Mouse (Mus musculus): ENCODE measurements around the gene Krtap1-4. TPM values are rescaled to one million over a fixed set of nuclear protein-coding genes. Genes with fewer than 3 reads are reported as not detected.
"Not testable (repeated sequence)": the region's sequence is repeated elsewhere in the genome, so short reads cannot be mapped to it uniquely, and the experiment has no call there.

Krtap1-4 gene
- polyA plus RNA-seq (2015; fragmentation: Nextera tagmentation; extraction: Ambion mirVana): not detected in 2 replicates

GRCm38 (mm10) chr11:99583245-99583704 lies at the start of gene Krtap1-4:
Gene Krtap1-4 (minus strand): TSS chr11:99583654.
- Histone ChIP-seq H3K27ac (replicated peaks) (no peak within 1 kb of the TSS), H3K9ac (no peak within 1 kb of the TSS), H3K4me3 (no peak within 1 kb of the TSS), H3K9me3 (no peaks in the 10 kb centered on the region), H3K27me3 (no peaks in the 10 kb centered on the region), H3K4me1 (replicated peaks) (no peaks in the 10 kb centered on the region), H3K36me3 (no peaks in the 10 kb centered on the region), H3K4me2 (no peak within 1 kb of the TSS)
- no peak for ATAC-seq (ENCODE audit: low FRiP score, low read depth)
- 84% methylated on average over 5 of the region's 5 CpGs for WGBS

DNA sequence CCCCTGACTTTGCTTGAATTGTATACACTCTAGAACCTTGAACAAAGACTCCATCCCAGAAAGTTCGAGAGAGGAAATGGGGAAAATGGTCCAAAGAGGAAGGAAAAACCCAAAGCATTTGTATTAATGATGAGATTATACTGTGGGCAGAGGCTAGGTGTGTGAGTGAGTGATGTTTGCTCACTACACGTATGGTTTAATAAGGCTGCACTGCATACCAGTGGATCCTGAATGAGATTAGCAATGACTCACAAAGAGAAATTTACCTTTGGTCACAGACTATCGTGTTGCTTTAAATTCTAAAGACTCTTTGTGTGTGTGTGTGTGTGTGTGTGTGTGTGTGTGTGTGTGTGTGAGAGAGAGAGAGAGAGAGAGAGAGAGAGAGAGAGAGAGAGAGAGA lies 47.4 kb upstream of the Krtap1-4 start:
- no peaks in the 10 kb centered on the region for H3K27me3 ChIP-seq
- H3K4me1 ChIP-seq (replicated peaks): no peaks in the 10 kb centered on the region
- 81% methylated on average over 3 of the region's 3 CpGs for WGBS
- no peak overlapping the region for H3K9ac ChIP-seq
- H3K4me2 ChIP-seq: no peak overlapping the region
- no peaks in the 10 kb centered on the region for H3K36me3 ChIP-seq
- no peak overlapping the region for H3K27ac ChIP-seq (replicated peaks)
- H3K9me3 ChIP-seq: no peaks in the 10 kb centered on the region
- H3K4me3 ChIP-seq: no peak overlapping the region
- ATAC-seq (ENCODE audit: low FRiP score, low read depth): no peak

GRCm38 (mm10) chr11:99628138-99628537 lies 44.7 kb upstream of the Krtap1-4 start, which contains the start of gene Krtap4-1:
Gene Krtap4-1 (minus strand): TSS chr11:99628238.
- Histone ChIP-seq H3K4me2 (no peak within 1 kb of the TSS), H3K4me3 (no peak within 1 kb of the TSS), H3K27me3 (no peaks in the 10 kb centered on the region), H3K27ac (replicated peaks) (no peak within 1 kb of the TSS), H3K9ac (no peak within 1 kb of the TSS), H3K9me3 (no peaks in the 10 kb centered on the region), H3K4me1 (replicated peaks) (no peaks in the 10 kb centered on the region), H3K36me3 (no peaks in the 10 kb centered on the region)
- ATAC-seq (ENCODE audit: low FRiP score, low read depth): no peak
- 86% methylated on average over 4 of the region's 4 CpGs for WGBS

- Histone ChIP-seq H3K9ac (no peak within 1 kb of the TSS), H3K27me3 (no peaks in the 10 kb centered on the region), H3K4me3 (no peak within 1 kb of the TSS), H3K27ac (replicated peaks) (no peak within 1 kb of the TSS), H3K4me2 (no peak within 1 kb of the TSS), H3K36me3 (no peaks in the 10 kb centered on the region), H3K4me1 (replicated peaks) (no peaks in the 10 kb centered on the region), H3K9me3 (no peaks in the 10 kb centered on the region)
- ATAC-seq (ENCODE audit: low FRiP score, low read depth): no peak
- 94% methylated on average over 2 of the region's 2 CpGs for WGBS
Observed at GRCm38 (mm10) chr11:99620335-99620734, 36.9 kb upstream of the Krtap1-4 start, which contains the start of gene Gm11562. Gene Gm11562 (minus strand): TSS chr11:99620435.

DNA sequence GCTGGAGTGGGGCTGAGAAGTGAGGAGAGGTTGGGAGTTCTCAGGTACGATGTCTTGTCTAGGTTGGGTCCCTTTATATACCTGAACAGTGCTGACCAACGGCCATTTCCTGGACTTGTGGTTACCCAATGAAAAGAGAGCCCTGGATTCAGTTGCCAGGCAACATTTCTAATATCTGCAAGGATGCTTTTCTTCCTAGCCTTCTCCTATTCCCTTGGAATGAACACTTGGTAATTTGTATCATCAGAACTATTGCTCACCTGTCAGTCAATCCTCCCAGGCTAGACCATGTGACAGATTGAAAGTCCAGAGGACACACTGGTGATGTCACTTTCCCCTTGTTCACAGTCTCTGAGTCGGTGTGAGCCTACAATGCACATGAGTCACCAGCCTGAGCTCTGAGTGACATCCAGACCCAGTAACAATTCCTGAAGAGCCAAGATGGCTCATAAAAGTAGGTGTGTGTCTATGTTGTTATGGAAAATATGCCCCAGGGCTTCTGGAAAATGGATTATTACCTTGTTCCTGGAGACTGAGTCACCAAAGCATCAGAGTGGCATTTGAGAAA lies 31.4 kb upstream of the Krtap1-4 start, which contains the start of gene Krtap2-4:
TSS of gene Krtap2-4 (minus strand) at position 51 of the 568 bp plus-strand sequence.
- H3K27ac ChIP-seq (replicated peaks): no peak within 1 kb of the TSS
- no peaks in the 10 kb centered on the region for H3K36me3 ChIP-seq
- 78% methylated on average over 3 of the region's 3 CpGs for WGBS
- no peaks in the 10 kb centered on the region for H3K9me3 ChIP-seq
- H3K4me2 ChIP-seq: no peak within 1 kb of the TSS
- no peak for ATAC-seq (ENCODE audit: low FRiP score, low read depth)
- no peak within 1 kb of the TSS for H3K9ac ChIP-seq
- H3K4me3 ChIP-seq: no peak within 1 kb of the TSS
- H3K4me1 ChIP-seq (replicated peaks): no peaks in the 10 kb centered on the region
- H3K27me3 ChIP-seq: no peaks in the 10 kb centered on the region

GRCm38 (mm10) chr11:99610089-99610488 lies 26.6 kb upstream of the Krtap1-4 start, which contains the start of gene Gm11937:
Gene Gm11937 (minus strand): TSS chr11:99610189.
- H3K9ac ChIP-seq; H3K27me3 ChIP-seq; H3K4me1 ChIP-seq (replicated peaks); H3K4me3 ChIP-seq; H3K4me2 ChIP-seq; H3K27ac ChIP-seq (replicated peaks); H3K9me3 ChIP-seq; ATAC-seq (ENCODE audit: low FRiP score, low read depth); H3K36me3 ChIP-seq: not testable (repeated sequence)
- 79% methylated on average over 1 of the region's 2 CpGs for WGBS

DNA sequence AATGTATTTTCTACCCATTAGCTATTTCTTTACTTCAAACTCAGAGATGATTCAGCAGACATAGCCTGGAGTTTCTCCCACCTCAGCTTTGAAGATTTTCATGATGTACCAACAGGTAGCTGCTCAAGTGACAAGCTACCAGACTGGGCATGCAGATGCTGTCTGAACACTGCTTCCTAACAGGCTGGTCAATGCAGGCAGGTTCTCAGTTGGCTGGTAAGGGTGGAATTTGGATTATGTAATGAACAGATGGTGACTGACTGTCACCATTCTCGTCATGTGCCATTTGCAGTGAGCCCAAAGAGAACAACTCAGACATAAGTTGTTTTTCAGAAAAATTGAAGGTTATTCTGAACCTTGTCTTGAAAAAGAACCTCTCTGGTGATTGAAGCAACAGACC lies 25.7 kb upstream of the Krtap1-4 start:
- Histone ChIP-seq H3K9me3 (no peaks in the 10 kb centered on the region), H3K36me3 (no peaks in the 10 kb centered on the region), H3K27me3 (no peaks in the 10 kb centered on the region), H3K4me2 (no peak overlapping the region), H3K27ac (replicated peaks) (no peak overlapping the region), H3K4me3 (no peak overlapping the region), H3K9ac (no peak overlapping the region), H3K4me1 (replicated peaks) (no peaks in the 10 kb centered on the region)
- WGBS: 68% methylated on average over 1 of the region's 1 CpGs
- ATAC-seq (ENCODE audit: low FRiP score, low read depth): no peak

GRCm38 (mm10) chr11:99603208-99603607 lies 19.8 kb upstream of the Krtap1-4 start, which contains the start of gene Gm11938:
Gene Gm11938 (minus strand): TSS chr11:99603308.
- not testable (repeated sequence) for H3K27me3 ChIP-seq; H3K4me3 ChIP-seq; H3K27ac ChIP-seq (replicated peaks); H3K9me3 ChIP-seq; H3K4me1 ChIP-seq (replicated peaks); H3K4me2 ChIP-seq; H3K9ac ChIP-seq; H3K36me3 ChIP-seq; ATAC-seq (ENCODE audit: low FRiP score, low read depth)
- WGBS: 88% methylated on average over 1 of the region's 1 CpGs

DNA sequence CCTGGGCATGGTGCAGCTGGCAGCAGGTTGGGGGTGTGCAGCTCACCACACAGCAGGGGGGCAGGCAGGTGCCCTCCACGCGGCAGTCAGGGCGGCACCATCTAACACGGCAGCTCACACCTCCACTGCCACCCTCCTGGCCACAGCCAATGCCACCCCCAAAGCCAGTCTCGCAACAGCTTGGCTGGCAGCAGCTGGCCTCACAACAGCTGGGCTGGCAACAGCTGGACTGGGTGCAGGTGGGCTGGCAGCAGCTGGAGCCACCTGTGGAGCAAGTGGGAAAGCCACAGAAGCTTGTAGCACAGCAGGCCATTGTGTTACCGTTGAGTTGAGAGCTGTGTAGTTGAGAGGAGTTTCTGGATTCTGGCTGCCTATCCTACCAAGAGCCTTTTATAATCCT lies 14.3 kb upstream of the Krtap1-4 start, which contains the start of gene Krtap9-3:
TSS of gene Krtap9-3 (minus strand) at position 364 of the 400 bp plus-strand sequence.
- not testable (repeated sequence) for H3K36me3 ChIP-seq; ATAC-seq (ENCODE audit: low FRiP score, low read depth); H3K4me2 ChIP-seq; H3K27me3 ChIP-seq; H3K4me1 ChIP-seq (replicated peaks); H3K9ac ChIP-seq; H3K4me3 ChIP-seq; H3K9me3 ChIP-seq; H3K27ac ChIP-seq (replicated peaks)
- 80% methylated on average over 6 of the region's 6 CpGs for WGBS

DNA sequence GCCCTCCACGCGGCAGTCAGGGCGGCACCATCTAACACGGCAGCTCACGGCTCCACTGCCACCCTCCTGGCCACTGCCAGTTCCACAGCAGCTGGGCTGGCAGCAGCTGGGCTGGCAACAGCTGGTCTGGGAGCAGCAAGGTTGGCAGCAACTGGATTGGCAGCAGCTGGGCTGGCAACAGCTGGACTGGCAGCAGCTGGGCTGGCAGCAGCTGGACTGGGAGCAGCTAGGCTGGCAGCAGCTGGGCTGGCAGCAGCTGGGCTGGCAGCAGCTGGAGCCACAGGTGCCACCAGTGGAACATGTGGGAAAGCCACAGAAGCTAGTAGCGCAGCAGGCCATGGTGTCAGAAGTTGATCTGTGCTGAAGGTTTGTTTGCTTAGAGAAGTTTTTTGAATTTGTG lies 7.5 kb upstream of the Krtap1-4 start, which contains the start of gene Krtap1-3:
TSS of gene Krtap1-3 (minus strand) at position 359 of the 400 bp plus-strand sequence.
- H3K9me3 ChIP-seq: no peaks in the 10 kb centered on the region
- 83% methylated on average over 6 of the region's 6 CpGs for WGBS

DNA sequence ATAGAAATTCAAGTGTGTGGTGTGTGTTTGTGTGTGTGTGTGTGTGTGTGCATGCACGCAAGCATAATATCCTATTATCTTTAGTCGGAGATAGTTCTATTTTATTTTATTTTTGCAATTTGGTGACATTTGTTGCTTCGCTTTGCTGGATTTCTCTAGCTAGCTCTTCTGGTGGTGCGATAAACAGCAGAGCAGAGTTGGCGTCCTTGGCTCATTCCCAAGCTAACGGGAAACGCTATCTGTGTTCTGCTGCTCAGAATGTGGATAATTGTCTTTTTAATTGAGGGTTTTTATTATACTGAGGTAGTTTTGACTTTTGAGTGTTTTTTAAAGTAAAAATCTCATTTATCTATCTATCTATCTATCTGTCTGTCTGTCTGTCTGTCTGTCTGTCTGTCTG lies 1.6 kb upstream of the Krtap1-4 start:
- WGBS: 87% methylated on average over 7 of the region's 7 CpGs

More for the DNA sequence above, 7.5 kb upstream of the Krtap1-4 start, which contains the start of gene Krtap1-3:
- ATAC-seq (ENCODE audit: low FRiP score, low read depth): no peak
- Histone ChIP-seq H3K4me3 (no peak within 1 kb of the TSS), H3K4me2 (no peak within 1 kb of the TSS), H3K36me3 (no peaks in the 10 kb centered on the region), H3K9ac (no peak within 1 kb of the TSS), H3K27me3 (no peaks in the 10 kb centered on the region), H3K4me1 (replicated peaks) (no peaks in the 10 kb centered on the region), H3K27ac (replicated peaks) (no peak within 1 kb of the TSS)

GRCm38 (mm10) chr11:99581564-99581963 lies 1.9 kb downstream of the Krtap1-4 start:
- Histone ChIP-seq H3K9ac (no peak overlapping the region), H3K9me3 (no peaks in the 10 kb centered on the region), H3K4me1 (replicated peaks) (no peaks in the 10 kb centered on the region), H3K27me3 (no peaks in the 10 kb centered on the region), H3K4me3 (no peak overlapping the region), H3K27ac (replicated peaks) (no peak overlapping the region), H3K4me2 (no peak overlapping the region), H3K36me3 (no peaks in the 10 kb centered on the region)
- ATAC-seq (ENCODE audit: low FRiP score, low read depth): no peak
- WGBS: 87% methylated on average over 6 of the region's 6 CpGs

More for the DNA sequence above, 1.6 kb upstream of the Krtap1-4 start:
- Histone ChIP-seq H3K27me3 (no peaks in the 10 kb centered on the region), H3K9me3 (no peaks in the 10 kb centered on the region), H3K36me3 (no peaks in the 10 kb centered on the region), H3K4me1 (replicated peaks) (no peaks in the 10 kb centered on the region), H3K27ac (replicated peaks) (no peak overlapping the region), H3K4me3 (no peak overlapping the region), H3K9ac (no peak overlapping the region), H3K4me2 (no peak overlapping the region)
- ATAC-seq (ENCODE audit: low FRiP score, low read depth): no peak
